Mouse (Mus musculus): ENCODE results near the gene Meaf6. TPM values are rescaled to one million over a fixed set of nuclear protein-coding genes. Genes with fewer than 3 reads are reported as not detected.

Gene Meaf6
- total and polyA plus RNA-seq, 2 experiments from 2014 or later, result 50.4 to 131 TPM

GRCm38 (mm10) chr4:125059025-125059424, 25.9 kb upstream of the Meaf6 start:
- no peak overlapping the region for H3K4me3 ChIP-seq (ENCODE audit: low read length)
- no peaks in the 10 kb centered on the region for H3K27me3 ChIP-seq (ENCODE audit: insufficient read depth, low read length)
- DNase-seq (ENCODE audit: low spot score), result peak; percentile 87
- ATAC-seq, result peak; percentile 88; the same call in 1 of the 2 replicates
- peak overlapping the region; percentile 48 for H3K4me2 ChIP-seq (ENCODE audit: low read depth, low read length)
- 2% methylated on average over 8 of the region's 8 CpGs for WGBS
- no peaks in the 10 kb centered on the region for H3K9me3 ChIP-seq (ENCODE audit: low read length)
- TF ChIP-seq CTCF (IDR thresholded peaks at IDR 0.05; ENCODE audit: low read depth), result peak; percentile 95
- H3K36me3 ChIP-seq (ENCODE audit: insufficient read depth, low read length), result peaks cover 18% of the 10 kb centered on the region
- peaks cover 4% of the 10 kb centered on the region; the same call in 1 of the 2 replicates for H3K4me1 ChIP-seq (ENCODE audit: insufficient read depth, low read length)
- no peak overlapping the region for H3K9ac ChIP-seq (replicated peaks; ENCODE audit: low read length)
- H3K27ac ChIP-seq, result no peak overlapping the region

- Histone ChIP-seq H3K36me3 (ENCODE audit: insufficient read depth, low read length) (peaks cover 5% of the 10 kb centered on the region; the same call in 1 of the 2 replicates), H3K4me2 (ENCODE audit: low read depth, low read length) (no peak overlapping the region), H3K4me1 (ENCODE audit: insufficient read depth, low read length) (peaks cover 8% of the 10 kb centered on the region; the same call in 1 of the 2 replicates), H3K27me3 (ENCODE audit: insufficient read depth, low read length) (no peaks in the 10 kb centered on the region), H3K9me3 (ENCODE audit: low read length) (no peaks in the 10 kb centered on the region), H3K27ac (no peak overlapping the region), H3K4me3 (ENCODE audit: low read length) (no peak overlapping the region), H3K9ac (replicated peaks; ENCODE audit: low read length) (no peak overlapping the region)
- no peak for ATAC-seq
- 69% methylated on average over 8 of the region's 8 CpGs for WGBS
- no peak for TF ChIP-seq CTCF (IDR thresholded peaks at IDR 0.05; ENCODE audit: low read depth)
- DNase-seq (ENCODE audit: low spot score), result no peak
Measured at GRCm38 (mm10) chr4:125063829-125064228, 21.1 kb upstream of the Meaf6 start.

- no peak for TF ChIP-seq CTCF (IDR thresholded peaks at IDR 0.05; ENCODE audit: low read depth)
- 1% methylated on average over 26 of the region's 26 CpGs for WGBS
- peak; percentile 55; the same call in 1 of the 2 replicates for ATAC-seq
Measured at GRCm38 (mm10) chr4:125065517-125066307, 19.2 kb upstream of the Meaf6 start, which contains the start of gene Dnali1. Gene Dnali1, minus strand, starts transcription at chr4:125065703.

GRCm38 (mm10) chr4:125066490-125067370, 18.2 kb upstream of the Meaf6 start, which contains the start of gene Snip1:
Gene Snip1, plus strand, starts transcription at chr4:125066672.
- WGBS, result 2% methylated on average over 71 of the region's 78 CpGs
- peaks cover 17% of the 10 kb centered on the region; the same call in 1 of the 2 replicates for H3K36me3 ChIP-seq (ENCODE audit: insufficient read depth, low read length)
- H3K27ac ChIP-seq, result peak within 1 kb of the TSS; percentile 66; the same call in 1 of the 2 replicates
- H3K4me3 ChIP-seq (ENCODE audit: low read length), result peak within 1 kb of the TSS; percentile 90
- peaks cover 6% of the 10 kb centered on the region; the same call in 1 of the 2 replicates for H3K4me1 ChIP-seq (ENCODE audit: insufficient read depth, low read length)
- ATAC-seq, result peak; percentile 94
- no peak for TF ChIP-seq CTCF (IDR thresholded peaks at IDR 0.05; ENCODE audit: low read depth)
- no peaks in the 10 kb centered on the region for H3K27me3 ChIP-seq (ENCODE audit: insufficient read depth, low read length)
- DNase-seq (ENCODE audit: low spot score), result peak; percentile 97
- no peaks in the 10 kb centered on the region for H3K9me3 ChIP-seq (ENCODE audit: low read length)
- peak within 1 kb of the TSS; percentile 82 for H3K4me2 ChIP-seq (ENCODE audit: low read depth, low read length)
- peak within 1 kb of the TSS; percentile 83 for H3K9ac ChIP-seq (replicated peaks; ENCODE audit: low read length)

More at GRCm38 (mm10) chr4:125065517-125066307, 19.2 kb upstream of the Meaf6 start, which contains the start of gene Dnali1:
- peak; percentile 59 for DNase-seq (ENCODE audit: low spot score)
- H3K9ac ChIP-seq (replicated peaks; ENCODE audit: low read length), result peak within 1 kb of the TSS; percentile 83
- H3K27ac ChIP-seq, result peak within 1 kb of the TSS; percentile 66; the same call in 1 of the 2 replicates
- peak within 1 kb of the TSS; percentile 82 for H3K4me2 ChIP-seq (ENCODE audit: low read depth, low read length)
- H3K27me3 ChIP-seq (ENCODE audit: insufficient read depth, low read length), result no peaks in the 10 kb centered on the region
- peak within 1 kb of the TSS; percentile 90 for H3K4me3 ChIP-seq (ENCODE audit: low read length)
- H3K9me3 ChIP-seq (ENCODE audit: low read length), result no peaks in the 10 kb centered on the region
- H3K4me1 ChIP-seq (ENCODE audit: insufficient read depth, low read length), result peaks cover 6% of the 10 kb centered on the region; the same call in 1 of the 2 replicates
- peaks cover 7% of the 10 kb centered on the region; the same call in 1 of the 2 replicates for H3K36me3 ChIP-seq (ENCODE audit: insufficient read depth, low read length)

GRCm38 (mm10) chr4:125077700-125078099, 7.2 kb upstream of the Meaf6 start:
- DNase-seq (ENCODE audit: low spot score) (no peak), ATAC-seq (no peak)
- Histone ChIP-seq H3K9me3 (ENCODE audit: low read length) (no peaks in the 10 kb centered on the region), H3K9ac (replicated peaks; ENCODE audit: low read length) (no peak overlapping the region), H3K4me2 (ENCODE audit: low read depth, low read length) (no peak overlapping the region), H3K36me3 (ENCODE audit: insufficient read depth, low read length) (peaks cover 26% of the 10 kb centered on the region), H3K4me1 (ENCODE audit: insufficient read depth, low read length) (no peaks in the 10 kb centered on the region), H3K27ac (no peak overlapping the region), H3K4me3 (ENCODE audit: low read length) (no peak overlapping the region), H3K27me3 (ENCODE audit: insufficient read depth, low read length) (no peaks in the 10 kb centered on the region)
- 87% methylated on average over 2 of the region's 2 CpGs for whole genome bisulfite sequencing
- TF ChIP-seq CTCF (IDR thresholded peaks at IDR 0.05; ENCODE audit: low read depth), result no peak

- TF ChIP-seq CTCF (IDR thresholded peaks at IDR 0.05; ENCODE audit: low read depth), result no peak
- ATAC-seq, result no peak
- no peak overlapping the region for H3K27ac ChIP-seq
Measured at GRCm38 (mm10) chr4:125078698-125079097, 6.2 kb upstream of the Meaf6 start.

More at GRCm38 (mm10) chr4:125078698-125079097, 6.2 kb upstream of the Meaf6 start:
- DNase-seq (ENCODE audit: low spot score), result no peak
- H3K36me3 ChIP-seq (ENCODE audit: insufficient read depth, low read length), result peaks cover 16% of the 10 kb centered on the region
- 91% methylated on average over 2 of the region's 2 CpGs for WGBS
- no peaks in the 10 kb centered on the region for H3K27me3 ChIP-seq (ENCODE audit: insufficient read depth, low read length)
- H3K4me2 ChIP-seq (ENCODE audit: low read depth, low read length), result no peak overlapping the region
- H3K9me3 ChIP-seq (ENCODE audit: low read length), result no peaks in the 10 kb centered on the region
- no peak overlapping the region for H3K4me3 ChIP-seq (ENCODE audit: low read length)
- no peak overlapping the region for H3K9ac ChIP-seq (replicated peaks; ENCODE audit: low read length)
- H3K4me1 ChIP-seq (ENCODE audit: insufficient read depth, low read length), result no peaks in the 10 kb centered on the region

All from hindbrain, postnatal 0 days (tissue).